Mouse (Mus musculus): ENCODE results near the gene Ddx59.

DNA sequence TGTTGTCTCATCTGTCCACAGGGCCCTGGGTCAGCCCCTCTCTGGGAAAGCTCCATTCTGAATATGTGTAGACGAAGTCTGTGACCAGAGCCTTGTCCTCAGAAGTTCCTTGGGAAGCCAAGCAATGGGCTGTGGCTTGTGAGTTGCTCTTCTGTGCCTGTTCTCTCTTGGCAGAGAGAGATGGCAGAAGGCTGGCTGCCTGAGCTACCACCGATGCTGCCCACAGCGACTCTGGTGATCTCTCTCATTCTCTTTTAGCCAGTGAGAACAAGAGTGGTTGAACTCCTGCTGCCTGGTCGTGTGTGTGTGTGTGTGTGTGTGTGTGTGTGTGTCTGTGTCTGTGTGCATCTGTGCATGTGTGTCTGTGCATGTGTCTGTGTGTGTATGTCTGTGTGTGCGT, 37.4 kb downstream of the Ddx59 start:
- TF ChIP-seq POLR2A (IDR thresholded peaks at IDR 0.05; ENCODE audit: low read depth, low read length) (no peak), CTCF (IDR thresholded peaks at IDR 0.05; ENCODE audit: extremely low read depth, insufficient read depth, insufficient read length, insufficient replicate concordance) (no peak)

All from spleen, adult 2 months (tissue).